Mouse (Mus musculus) bone marrow macrophage, adult 2 months (primary cell): ENCODE data around the gene Bik.
"Not testable (repeated sequence)": the region's sequence is repeated elsewhere in the genome, so short reads cannot be mapped to it uniquely, and the experiment has no call there.

ENCODE experiments used
- CTCF ChIP-seq: IDR thresholded peaks from 2 replicates; pipeline ENCODE4 v1.5.1; 2012; ENCODE audit warnings: low read depth, mild to moderate bottlenecking, low read length, moderate library complexity
- POLR2A ChIP-seq: IDR thresholded peaks from 2 replicates; pipeline ENCODE4 v1.6.1; 2012; ENCODE audit warnings: mild to moderate bottlenecking, low read depth, low read length, borderline replicate concordance

DNA sequence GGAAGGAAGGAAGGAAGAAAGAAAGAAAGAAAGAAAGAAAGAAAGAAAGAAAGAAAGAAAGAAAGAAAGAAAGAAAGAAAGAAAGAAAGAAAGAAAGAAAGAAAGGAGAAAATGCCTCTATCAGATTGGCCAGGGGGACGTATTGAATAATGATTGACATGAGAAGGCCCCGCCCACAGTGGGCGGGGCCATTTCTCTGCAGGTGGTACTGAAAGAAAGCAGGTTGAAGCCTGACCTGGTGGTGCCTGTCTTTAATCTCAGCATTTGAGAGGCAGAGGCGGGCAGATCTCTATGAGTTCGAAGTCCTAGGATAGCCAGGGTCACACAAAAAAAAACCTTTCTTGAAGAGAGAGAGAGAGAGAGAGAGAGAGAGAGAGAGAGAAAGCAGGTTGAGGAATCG lies 25.2 kb upstream of the Bik start:
- TF ChIP-seq POLR2A, CTCF: not testable (repeated sequence)
